Mouse (Mus musculus) c-Kit-positive CD71-negative TER-119-negative erythroid progenitor cells, embryonic 14.5 days (primary cell): ENCODE results near the gene Auts2.

Experiments
- DNase-seq: peaks from one replicate; pipeline ENCODE4 v3.0.0-alpha.2; 2013; ENCODE audit warnings: low read depth

Auts2 gene

DNA sequence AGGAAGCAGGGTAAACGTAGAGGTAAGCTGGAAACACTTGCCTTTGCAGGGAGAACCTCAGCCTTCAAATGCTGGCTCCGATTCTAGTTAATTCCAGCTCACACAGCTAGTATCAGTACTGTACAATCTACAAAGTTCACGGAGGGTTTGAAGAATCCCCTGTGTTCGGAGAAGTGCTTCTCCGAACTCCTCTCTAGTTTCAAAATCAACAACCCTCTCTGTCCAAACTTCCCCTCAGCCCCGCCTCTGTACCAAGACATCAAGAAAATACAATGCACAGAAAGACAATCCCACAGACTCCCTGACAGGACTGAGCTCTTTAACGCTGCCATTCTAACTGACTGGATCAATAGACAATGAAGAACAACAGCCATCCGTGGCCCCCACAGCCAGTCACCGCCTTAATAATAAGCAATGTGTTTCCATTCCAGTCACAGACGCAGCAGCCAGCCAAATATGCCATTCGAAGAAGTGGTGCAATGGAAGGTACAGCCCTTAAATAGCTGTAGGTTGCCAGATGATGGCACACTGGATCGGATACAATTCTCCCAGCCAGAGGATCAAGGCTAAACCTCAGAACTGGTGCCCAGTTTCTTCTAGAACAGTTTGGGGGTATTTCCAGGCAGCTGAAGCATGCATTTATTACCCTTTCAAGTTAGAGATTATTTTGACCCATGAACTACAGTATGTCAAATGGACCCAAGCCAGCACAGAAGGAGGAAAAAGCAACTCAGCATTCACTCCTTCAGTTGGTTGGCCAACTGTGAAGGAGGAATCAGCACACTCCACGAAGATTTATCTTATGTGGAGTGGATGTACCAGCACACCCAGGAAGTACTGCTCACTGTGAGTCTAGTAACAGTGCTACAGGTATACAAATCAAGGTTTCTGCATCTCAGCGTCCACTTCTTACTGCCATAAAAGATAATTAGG lies 151.0 kb downstream of the Auts2 start:
- DNase-seq: no peak

DNA sequence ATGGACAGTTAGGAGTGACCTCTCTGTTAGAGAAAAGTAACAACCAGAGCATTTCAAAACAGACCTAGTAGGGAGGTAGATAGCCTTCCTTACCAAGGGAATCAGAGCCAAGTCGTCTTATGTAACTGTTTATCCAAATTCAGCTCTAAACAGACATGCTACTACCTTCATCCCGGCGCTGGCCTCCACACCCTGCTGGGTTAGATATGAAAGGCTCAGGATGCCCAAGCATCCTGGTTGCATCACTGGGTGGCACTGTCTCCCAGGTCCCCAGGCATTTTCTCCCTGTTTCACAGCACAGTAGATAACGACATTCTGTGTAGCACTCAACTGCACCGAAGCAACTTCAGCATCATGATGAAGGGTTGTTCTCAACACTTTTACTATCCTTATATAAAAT lies 154.4 kb downstream of the Auts2 start:
- DNase-seq: no peak

DNA sequence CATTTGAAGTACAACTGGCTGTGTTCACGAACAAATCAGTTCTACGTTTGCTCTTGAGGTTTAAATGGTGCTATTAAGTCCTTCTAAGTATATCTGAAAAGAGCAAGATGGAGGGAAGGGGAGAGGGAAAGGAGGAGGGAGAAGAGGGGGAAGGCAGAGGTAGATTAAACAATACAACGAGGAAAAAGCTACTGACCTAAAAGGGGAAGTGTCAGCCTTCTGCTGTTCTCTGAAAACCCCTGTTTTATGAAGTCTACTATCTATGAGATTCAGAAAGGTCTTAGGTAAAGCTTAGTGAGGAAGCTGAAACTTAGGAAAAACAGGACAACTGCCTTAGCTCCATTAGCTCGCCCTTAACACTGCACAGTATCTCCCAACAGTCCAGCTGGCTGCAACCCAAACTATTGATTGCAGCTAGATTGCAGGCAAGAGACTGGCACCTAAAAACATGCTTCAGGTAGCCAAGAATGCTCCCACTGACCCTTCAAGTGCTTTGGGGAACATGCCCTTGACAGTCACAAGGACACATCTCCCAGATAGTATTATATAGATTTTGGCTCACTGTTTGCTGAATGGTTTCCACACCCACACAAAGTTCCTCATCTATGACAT lies 157.8 kb downstream of the Auts2 start:
- DNase-seq: no peak

DNA sequence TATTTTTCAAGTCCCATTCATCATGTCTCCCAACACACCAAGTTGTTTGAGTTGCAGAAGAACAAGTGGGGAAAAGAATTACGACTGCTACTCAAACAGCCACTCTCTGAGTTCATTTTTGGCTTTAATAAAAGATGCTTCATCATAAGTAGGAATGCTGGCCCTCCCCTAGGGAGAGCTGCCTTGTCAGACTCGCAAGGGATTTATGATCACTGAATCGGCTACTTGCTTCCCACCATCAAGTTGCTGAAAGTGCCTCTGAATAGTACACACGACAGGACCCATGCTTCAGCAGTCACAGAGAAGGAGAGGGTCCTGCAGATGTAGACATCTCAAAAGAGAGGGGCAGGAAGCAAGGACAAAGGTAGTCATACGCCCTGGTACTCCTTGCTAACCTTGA lies 162.9 kb downstream of the Auts2 start:
- no peak for DNase-seq

DNA sequence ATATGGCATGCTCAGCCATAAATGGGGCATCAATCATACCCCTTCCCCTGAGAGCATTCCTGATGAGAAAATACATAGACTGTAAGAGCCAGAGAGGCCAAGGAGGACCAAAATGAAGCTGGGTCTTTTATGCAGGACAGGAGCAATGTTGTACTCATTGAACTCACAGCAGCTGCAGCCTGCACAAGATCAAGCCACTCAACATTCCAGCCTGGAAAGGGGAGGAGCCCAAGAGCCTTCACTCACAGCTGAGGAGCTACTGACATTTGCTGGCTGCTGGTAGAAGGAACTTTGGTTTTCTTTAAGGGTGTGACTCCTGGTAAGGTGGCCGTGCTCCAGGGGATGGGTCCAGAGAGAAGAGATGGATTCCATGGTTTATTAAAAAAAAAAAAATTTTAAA lies 164.2 kb downstream of the Auts2 start:
- DNase-seq: no peak

DNA sequence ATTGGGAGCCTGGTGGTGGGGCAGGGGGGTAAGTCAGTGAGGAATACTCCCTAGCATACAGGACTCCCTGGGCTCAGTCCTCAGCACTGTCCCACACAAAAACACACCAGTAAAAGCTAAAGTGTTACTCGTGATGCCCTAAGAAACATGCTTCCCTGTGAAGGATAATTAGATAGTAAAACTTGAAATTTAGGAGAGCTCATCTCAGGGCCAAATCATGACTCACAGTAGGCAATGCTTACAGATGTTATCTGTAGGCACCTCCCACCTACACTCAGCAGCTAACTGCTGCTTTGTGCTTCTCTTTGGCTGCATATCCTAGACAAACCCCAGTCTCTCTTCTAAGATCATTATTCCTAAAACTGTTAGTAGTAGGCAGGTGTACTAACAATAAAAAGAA lies 168.0 kb downstream of the Auts2 start:
- DNase-seq: no peak

DNA sequence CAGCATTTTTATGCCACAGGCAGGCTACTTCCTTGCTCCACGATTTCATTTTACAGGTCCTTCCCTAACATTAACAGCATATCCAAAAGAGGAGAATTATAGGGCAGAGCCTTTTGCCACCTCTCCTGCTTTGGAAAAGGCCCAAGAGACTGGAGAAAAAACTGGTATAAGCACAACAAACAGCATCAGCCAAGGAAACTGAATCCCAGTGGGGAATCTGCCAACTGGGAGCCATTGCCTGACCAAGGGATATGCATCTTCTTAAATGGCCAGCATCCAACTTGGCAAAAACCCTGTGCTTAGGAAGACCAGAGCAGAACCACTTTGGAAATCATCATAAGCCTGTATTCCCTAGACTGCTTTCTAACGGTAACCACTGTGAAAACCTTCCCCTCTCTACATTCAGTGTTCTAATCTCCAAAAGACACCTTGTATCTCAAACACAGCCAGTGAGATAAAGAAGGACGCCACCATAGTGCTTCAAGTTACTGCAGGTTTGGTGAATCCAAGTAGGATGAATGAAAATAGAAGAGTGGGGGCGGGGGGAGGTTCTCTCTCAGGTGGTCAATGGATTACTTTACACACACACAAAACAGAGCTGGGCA lies 169.6 kb downstream of the Auts2 start:
- no peak for DNase-seq

DNA sequence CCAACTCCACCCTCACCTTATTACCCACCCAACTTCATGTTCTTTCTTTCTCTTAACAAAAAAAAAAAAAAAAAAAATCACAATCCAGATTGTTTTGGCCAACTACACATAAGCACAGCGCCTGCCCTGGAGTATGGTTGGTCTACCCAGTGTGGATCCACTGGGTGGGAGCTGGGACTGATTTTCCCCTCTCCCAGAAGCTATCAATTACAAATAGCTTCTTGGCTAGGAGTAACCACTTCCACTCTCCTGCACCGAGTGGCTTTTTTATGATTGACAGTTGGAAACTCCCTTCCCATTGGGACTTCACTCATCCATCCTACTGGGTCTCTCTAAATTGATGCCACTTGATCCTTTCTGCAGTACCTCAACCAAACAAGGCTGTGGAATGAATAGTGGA lies 170.5 kb downstream of the Auts2 start:
- no peak for DNase-seq

DNA sequence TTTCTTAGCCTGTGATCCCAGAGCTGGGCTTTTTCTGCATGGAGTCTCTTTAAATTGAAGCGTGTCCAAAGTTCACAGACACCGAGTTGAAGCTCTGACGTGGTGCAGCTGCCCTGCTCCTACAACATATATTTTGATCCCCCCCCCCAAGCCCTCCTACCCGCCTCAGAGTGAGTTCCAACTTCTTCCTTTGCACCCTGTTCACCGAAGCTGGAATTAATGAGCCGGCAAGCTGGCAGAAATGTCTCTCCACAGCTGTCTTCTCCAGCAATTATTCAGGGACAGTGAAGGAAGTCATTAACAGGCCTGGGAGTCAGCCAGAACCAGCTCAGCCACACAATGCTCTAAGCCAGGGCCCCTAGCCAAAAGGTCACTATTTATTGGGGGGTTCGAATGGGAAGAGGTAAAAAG lies 174.5 kb downstream of the Auts2 start:
- no peak for DNase-seq

DNA sequence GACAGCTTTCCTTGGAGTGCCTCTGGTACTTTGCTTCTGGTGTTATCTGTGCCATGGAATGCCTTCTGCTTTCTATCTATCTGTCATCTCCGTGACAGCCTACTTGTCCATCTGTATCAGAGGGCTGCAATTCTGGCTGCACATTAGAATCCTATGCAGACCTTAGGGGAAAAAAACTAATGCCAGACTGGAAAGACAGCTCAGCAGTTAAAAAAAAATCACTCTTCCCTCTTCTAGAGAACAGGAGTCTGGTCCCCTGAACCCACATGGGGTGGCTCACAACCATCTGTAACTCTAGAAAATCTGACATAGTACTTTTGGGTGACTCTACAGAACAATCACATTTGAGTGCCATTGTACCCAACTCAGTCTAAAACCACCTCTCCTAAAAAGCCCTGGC lies 181.9 kb downstream of the Auts2 start:
- DNase-seq: no peak

DNA sequence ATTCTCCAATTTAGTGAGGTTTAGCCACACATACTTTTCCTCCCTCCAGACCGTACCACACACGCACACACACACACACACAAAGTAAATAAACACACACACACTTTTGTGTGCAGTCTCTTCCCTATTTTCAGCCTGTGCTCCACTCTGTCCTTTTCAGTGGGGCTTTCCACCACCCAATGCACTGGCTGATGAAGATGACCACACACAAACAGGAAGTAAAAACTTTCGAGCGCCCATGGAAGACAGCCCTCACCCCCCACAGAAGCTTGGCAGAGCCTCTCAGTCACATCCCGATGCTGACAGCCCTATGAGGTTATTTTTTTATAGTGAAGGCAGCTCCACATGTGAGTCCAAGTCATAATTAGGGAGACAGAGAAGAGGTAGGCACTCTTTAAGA lies 185.4 kb downstream of the Auts2 start:
- DNase-seq: peak; percentile 13

DNA sequence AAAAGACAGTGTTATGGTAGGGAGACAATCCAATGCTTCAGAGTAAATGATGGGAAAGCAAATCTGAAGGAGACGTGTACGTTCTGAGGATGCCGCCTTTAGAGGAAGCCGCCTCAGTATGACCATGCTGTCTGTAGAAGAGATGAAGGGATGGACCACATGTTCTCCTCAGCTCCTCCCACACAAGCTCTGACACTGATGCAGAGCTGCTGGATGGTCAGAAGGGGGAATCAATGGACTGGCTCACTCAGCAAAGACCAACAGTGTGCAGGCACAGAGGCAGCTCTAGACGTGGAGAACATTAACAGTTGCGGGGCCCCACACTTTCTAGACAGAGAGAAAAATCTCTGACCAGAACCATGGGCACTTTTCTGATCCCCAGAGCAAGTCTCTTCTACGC lies 187.2 kb downstream of the Auts2 start:
- no peak for DNase-seq

DNA sequence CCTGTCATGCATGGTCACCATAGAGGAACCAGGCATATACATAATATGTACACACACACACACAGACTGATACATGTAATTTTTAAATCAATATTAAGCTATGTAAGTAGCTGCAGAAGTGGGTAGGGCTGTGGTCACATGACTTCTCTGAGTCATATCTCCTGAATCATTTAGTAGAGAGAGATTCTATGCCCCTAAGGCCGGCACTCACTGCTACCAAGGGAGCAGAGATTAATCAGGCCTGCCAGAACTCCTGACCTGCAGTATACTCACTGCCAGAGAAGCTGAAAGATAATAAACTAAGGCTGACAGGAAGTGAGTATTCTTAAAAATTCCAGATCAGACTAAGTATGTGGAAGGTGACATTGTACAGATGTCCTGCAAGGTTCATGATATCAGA lies 190.7 kb downstream of the Auts2 start:
- no peak for DNase-seq

DNA sequence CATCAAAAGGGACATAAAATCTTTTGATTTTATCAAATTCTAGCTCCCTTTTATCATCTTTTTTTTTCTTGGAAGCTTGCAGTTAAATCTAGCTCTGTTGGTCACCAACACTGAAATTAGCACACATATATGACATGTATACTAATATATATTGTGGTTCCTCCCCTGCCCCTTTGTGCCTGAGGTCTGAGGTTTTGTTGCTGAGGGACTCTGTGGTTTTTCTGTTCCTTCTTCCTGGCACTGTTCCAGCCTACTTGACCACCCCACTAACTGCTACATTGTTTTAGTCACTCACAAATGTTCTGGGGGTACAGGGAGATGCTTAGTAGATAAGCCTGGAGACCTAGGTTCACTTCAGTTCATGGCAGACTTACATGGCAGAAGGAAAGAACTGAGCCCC lies 192.0 kb downstream of the Auts2 start:
- DNase-seq: peak; percentile 13

DNA sequence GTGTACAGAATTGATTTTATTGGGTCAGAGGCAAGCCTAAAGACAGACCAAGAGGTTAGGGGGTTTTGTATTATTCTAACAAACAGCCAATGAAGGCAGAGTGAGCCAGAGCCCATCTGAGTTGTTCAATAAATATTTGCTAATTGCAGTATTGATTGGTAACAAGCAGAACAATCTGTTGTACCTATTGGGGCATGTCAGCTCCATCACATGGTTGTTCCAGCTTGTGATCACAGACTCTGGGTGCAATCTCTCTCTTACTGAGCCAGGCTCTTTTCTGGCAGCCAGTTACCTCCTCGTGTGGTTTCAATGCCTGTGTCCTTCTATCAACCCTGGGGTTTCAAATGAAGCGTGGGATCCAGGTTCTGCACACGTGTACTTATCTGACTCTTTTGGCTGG lies 201.8 kb downstream of the Auts2 start:
- no peak for DNase-seq

DNA sequence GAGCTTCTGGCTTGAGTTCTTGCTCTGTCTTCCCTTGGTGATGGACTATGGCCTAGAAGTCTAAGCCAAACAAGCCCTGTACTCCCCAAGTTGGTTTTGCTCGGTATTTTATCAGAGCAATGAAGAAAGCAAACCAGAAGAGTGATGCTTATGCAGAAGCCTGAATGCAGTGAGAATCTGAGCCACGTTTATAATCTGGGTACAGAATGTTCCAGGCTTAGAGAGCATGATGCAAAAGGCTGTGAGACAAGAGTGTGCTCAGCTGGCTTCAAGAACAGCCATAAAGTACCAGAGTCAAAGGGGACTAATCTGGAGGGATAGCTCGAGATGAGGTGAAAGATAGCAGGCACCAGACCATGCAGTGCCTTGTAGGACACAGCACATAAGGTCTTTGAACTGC lies 205.5 kb downstream of the Auts2 start:
- no peak for DNase-seq

DNA sequence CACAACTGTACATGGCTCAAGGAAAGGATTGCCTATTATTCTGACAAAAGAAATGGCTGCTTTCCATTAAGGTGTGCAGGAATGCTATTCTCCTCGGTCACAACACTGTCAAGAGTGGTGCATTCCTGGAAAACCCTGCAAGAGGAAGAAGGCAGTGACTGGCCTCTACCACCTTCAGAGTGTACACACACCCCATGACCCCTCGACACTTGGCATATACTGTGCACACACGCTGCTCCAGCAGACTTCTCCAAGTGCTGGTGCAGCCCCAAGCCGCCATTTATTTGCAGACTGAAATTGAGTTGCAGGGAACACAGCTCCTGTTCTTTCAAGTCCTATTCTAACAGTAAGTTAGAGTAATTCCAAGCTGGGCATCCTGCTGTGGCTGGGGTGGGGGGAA lies 207.4 kb downstream of the Auts2 start:
- no peak for DNase-seq

DNA sequence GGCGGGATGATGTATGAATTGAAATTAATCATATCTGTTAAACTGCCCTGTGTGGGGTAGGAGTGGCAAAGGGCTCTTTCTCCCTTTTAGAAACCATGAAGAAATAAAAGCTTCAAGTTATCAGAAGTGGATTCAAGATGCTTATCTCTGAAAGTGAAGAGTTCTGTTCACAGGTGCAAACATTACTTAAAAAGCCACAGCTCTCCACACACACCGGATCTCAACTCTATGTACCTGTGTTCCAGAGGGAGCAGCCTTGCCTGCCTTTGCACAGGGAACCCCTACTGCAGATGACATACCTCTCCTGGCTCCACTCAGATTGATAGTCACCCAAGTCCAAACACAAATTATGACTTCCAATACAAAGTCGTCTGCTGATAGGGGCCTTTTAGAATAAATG lies 208.3 kb downstream of the Auts2 start:
- no peak for DNase-seq

DNA sequence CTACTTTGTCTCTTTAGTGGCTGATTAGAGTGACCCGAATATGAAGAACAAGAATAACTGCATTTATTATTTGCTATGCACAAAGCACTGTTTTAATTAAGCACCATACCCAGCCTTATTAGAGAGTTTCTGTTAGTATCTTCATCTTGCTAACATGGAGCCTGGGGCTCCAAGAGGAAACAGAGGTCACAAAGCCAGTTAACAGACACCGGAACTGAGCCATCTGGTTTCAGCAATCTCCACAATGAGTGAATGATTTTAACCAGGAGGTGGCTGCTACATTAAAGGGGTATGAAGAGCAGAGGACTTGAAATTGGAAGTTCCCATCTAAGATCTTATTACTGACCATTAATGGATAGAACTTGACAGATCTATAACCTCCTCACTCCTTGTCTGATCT lies 209.4 kb downstream of the Auts2 start:
- no peak for DNase-seq

DNA sequence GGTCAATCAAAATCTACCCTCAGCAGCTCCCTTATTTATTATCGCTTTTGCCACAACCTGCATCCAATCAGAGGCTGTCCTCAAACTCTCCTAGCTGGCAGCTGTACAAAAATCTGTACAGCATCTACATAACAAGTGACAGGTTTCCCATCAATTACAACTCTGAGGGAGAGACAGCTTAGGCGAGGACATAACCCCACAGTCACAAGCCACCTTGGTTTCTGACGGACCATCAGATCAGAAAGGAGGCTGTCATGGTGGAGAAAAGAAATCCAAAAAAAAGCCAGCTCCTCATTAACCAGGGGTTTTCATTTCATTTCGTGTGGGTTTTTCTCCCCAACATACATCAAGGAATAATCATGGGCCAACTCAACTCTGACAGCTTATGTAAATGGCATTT lies 210.6 kb downstream of the Auts2 start:
- DNase-seq: no peak

DNA sequence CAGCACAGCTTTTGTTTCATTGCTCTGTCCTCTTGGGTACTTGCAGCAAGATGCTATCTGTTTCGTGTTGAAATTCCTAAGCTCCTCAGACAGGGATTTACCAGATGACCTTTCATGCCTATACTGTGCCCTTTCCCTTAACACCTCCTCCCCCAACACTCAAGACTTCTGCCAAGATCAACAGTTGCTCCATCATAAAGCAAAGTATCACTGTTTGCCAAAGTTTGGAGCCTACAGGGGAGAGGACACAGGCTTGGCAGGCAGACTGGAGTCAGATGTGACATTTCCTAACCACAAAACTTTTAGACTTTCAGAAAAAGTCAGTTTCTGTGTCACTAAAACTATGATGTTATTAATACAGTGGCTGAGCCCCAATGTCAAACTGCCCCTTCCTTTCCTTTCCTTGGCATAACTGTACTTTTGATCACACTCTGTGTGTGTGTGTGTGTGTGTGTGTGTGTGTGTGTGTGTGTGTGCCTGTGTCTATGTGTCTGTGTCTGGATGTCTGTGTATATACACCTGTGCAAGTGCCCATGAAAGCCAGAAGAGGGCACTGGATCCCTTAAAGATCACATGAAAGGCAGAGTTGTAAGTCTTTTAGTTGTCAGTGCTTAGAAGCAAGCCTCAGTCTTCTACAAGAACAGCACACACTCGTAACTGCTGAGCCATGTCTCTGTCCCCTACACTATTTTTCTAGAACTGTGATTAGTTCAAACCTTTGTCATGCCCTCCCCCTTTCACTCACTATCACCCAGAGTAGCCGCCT lies 213.8 kb downstream of the Auts2 start:
- no peak for DNase-seq

DNA sequence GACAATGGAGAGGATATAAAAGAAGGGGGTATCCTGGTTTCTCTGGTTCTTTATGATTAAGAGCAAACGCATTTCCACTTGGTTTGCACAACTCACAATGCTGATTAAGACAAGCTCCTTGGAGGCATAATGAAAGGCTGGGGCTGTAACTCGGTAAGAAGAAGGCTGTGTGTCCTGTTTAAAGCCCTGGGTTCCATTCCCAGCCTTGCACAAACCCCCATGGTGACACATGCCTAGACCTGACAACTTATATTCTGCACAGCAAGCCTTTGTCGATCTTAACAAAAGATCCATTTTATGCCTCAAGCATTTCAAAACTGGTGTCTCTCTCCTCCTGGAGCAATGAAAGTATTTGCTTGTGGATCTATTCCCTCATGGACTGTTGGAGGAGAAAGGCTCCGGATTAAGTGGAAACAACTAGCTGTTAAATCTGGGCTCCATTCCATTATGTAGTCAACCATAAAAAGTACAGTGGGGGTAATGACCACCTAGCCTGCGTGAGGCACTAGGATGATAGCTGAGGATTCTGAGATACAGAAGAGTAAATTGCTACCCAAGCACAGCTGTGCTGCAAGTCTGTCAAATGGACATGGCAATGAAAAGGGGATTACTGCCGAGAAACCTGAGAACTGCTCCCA lies 218.8 kb downstream of the Auts2 start:
- no peak for DNase-seq
